Comparison of ENCODE assay signal across 17 mouse cellular contexts in genomic region chr16:11450626-11451025, GRCm38 (mm10).
"Had no signal": no experiment of that assay in that cellular context is flagged by ENCODE, and none has a peak within 500 bp of the region (broad histone marks: within the 10 kb centered on the region; RNA-seq: fewer than 3 reads in every experiment).

No protein-coding gene starts in this region.

- H3K9ac ChIP-seq: liver, embryonic 14.5 days; lung, embryonic 14.5 days; midbrain, embryonic 12.5 days; neural tube, embryonic 13.5 days; neural tube, embryonic 15.5 days had no signal

- H3K4me3 ChIP-seq: midbrain, embryonic 12.5 days; myocyte; neural tube, embryonic 13.5 days; neural tube, embryonic 15.5 days had no signal

- H3K27ac ChIP-seq: liver, embryonic 14.5 days; midbrain, embryonic 12.5 days; neural tube, embryonic 13.5 days; neural tube, embryonic 15.5 days had no signal

- DNase-seq: lung, adult 18-20 months; lung, embryonic 14.5 days; lung, postnatal 10 days; lung, postnatal 4 days; midbrain, embryonic 14.5 days; right cerebral cortex, adult 18-20 months; right cerebral cortex, postnatal 25 days; right cerebral cortex, postnatal 4 days; spleen, adult 18-20 months; thymus, adult 18-20 months; thymus, postnatal 14 days; thymus, postnatal 36 days had no signal

- H3K4me2 ChIP-seq: lung, embryonic 14.5 days; midbrain, embryonic 12.5 days; neural tube, embryonic 13.5 days; neural tube, embryonic 15.5 days had no signal

- H3K27me3 ChIP-seq: midbrain, embryonic 12.5 days; neural tube, embryonic 13.5 days; neural tube, embryonic 15.5 days had no signal

- H3K9me3 ChIP-seq: midbrain, embryonic 12.5 days; neural tube, embryonic 13.5 days; neural tube, embryonic 15.5 days had no signal

- H3K4me1 ChIP-seq: midbrain, embryonic 12.5 days; neural tube, embryonic 13.5 days; neural tube, embryonic 15.5 days had no signal
